In genomic region chr13:90502141-90502540, GRCm38 (mm10) we compare ENCODE assay signal across 15 mouse cellular contexts.
A peak's percentile ranks its signal among the peaks of the same experiment; 100 is the strongest.
DNase-seq lines count a peak whose midpoint lies in the region; ATAC-seq and TF ChIP-seq lines count a peak whose summit lies in the region.
"Had no signal": no experiment of that assay in that cellular context is flagged by ENCODE, and none has a peak within 500 bp of the region (broad histone marks: within the 10 kb centered on the region; RNA-seq: fewer than 3 reads in every experiment).

No protein-coding gene starts in this region.

- H3K27ac ChIP-seq in liver, embryonic 16.5 days (ENCODE audit: low read length) = no peak overlapping the region
- no peak overlapping the region for H3K27ac ChIP-seq in liver, embryonic 12.5 days
- H3K27ac ChIP-seq in limb, embryonic 14.5 days (replicated peaks; ENCODE audit: low read depth, low read length) = peak overlapping the region; percentile 34; the same call in 1 of the 2 replicates
- H3K27ac ChIP-seq: forebrain, embryonic 13.5 days; heart, embryonic 15.5 days; midbrain, embryonic 10.5 days had no signal

- no peak overlapping the region for H3K9ac ChIP-seq in liver, embryonic 16.5 days (ENCODE audit: low read depth, low read length)
- no peak overlapping the region for H3K9ac ChIP-seq in liver, embryonic 12.5 days
- H3K9ac ChIP-seq in limb, embryonic 14.5 days (ENCODE audit: low read depth, low read length, severe bottlenecking) = no peak overlapping the region
- H3K9ac ChIP-seq: forebrain, embryonic 13.5 days; heart, embryonic 15.5 days; limb, embryonic 15.5 days had no signal

- WGBS in liver, embryonic 16.5 days (ENCODE audit: insufficient replicate concordance) = 74% methylated on average over 1 of the region's 1 CpGs
- WGBS in liver, embryonic 12.5 days (ENCODE audit: insufficient replicate concordance) = 69% methylated on average over 1 of the region's 1 CpGs
- WGBS in limb, embryonic 14.5 days = 47% methylated on average over 1 of the region's 1 CpGs

- H3K4me1 ChIP-seq in liver, embryonic 16.5 days (ENCODE audit: control insufficient read depth, low read depth, low read length) = no peaks in the 10 kb centered on the region
- no peaks in the 10 kb centered on the region for H3K4me1 ChIP-seq in liver, embryonic 12.5 days
- H3K4me1 ChIP-seq in limb, embryonic 14.5 days (ENCODE audit: control insufficient read depth, insufficient read depth, low read length) = peaks cover 19% of the 10 kb centered on the region
- H3K4me1 ChIP-seq: forebrain, embryonic 13.5 days; heart, embryonic 15.5 days had no signal

- no peak overlapping the region for H3K4me2 ChIP-seq in liver, embryonic 16.5 days (ENCODE audit: low read depth, low read length)
- H3K4me2 ChIP-seq in liver, embryonic 12.5 days = no peak overlapping the region
- no peak overlapping the region for H3K4me2 ChIP-seq in limb, embryonic 14.5 days (replicated peaks; ENCODE audit: low read depth, low read length, severe bottlenecking)
- H3K4me2 ChIP-seq: forebrain, embryonic 13.5 days; heart, embryonic 15.5 days; limb, embryonic 15.5 days had no signal

- no peaks in the 10 kb centered on the region for H3K36me3 ChIP-seq in liver, embryonic 16.5 days (ENCODE audit: control insufficient read depth, insufficient read depth)
- no peaks in the 10 kb centered on the region for H3K36me3 ChIP-seq in liver, embryonic 12.5 days
- no peaks in the 10 kb centered on the region for H3K36me3 ChIP-seq in limb, embryonic 14.5 days (ENCODE audit: control insufficient read depth, insufficient read depth, low read length)
- H3K36me3 ChIP-seq: heart, embryonic 15.5 days; limb, embryonic 15.5 days; midbrain, embryonic 10.5 days had no signal

- peak; percentile 72 for ATAC-seq in liver, embryonic 16.5 days (ENCODE audit: low read depth)
- ATAC-seq in liver, embryonic 12.5 days = no peak
- no peak for ATAC-seq in limb, embryonic 14.5 days (ENCODE audit: low FRiP score, low read depth)
- ATAC-seq: activated CD4-positive, CD25-positive, alpha-beta regulatory T cell, adult 4 months; forebrain, embryonic 13.5 days had no signal

- no peak overlapping the region for H3K4me3 ChIP-seq in liver, embryonic 16.5 days (ENCODE audit: low read depth, low read length)
- no peak overlapping the region for H3K4me3 ChIP-seq in liver, embryonic 12.5 days
- H3K4me3 ChIP-seq in limb, embryonic 14.5 days (replicated peaks; ENCODE audit: low read length) = no peak overlapping the region
- H3K4me3 ChIP-seq: forebrain, embryonic 13.5 days; heart, embryonic 15.5 days; limb, embryonic 15.5 days; midbrain, embryonic 10.5 days had no signal

- peak; percentile 10 for DNase-seq in adrenal gland, postnatal 10 days
- DNase-seq in adrenal gland, postnatal 4 days (ENCODE audit: low spot score in 2 of 2) = no peak
- DNase-seq in kidney, adult 18-20 months = peak; percentile 4
- peak; percentile 16 for DNase-seq in limb, embryonic 14.5 days (ENCODE audit: low spot score)
- DNase-seq in left cerebral cortex, postnatal 10 days (ENCODE audit: extremely low spot score in 1 of 2, low spot score in 2 of 2) = no peak
- no peak for DNase-seq in heart, postnatal 10 days
- DNase-seq: embryo, embryonic 11 days; gastrocnemius, postnatal 14 days had no signal

- intact Hi-C loops in left cerebral cortex, postnatal 10 days (cut with DNase I) = no loop called here
- intact Hi-C loops in heart, postnatal 10 days (cut with DNase I) = no loop called here

- TF ChIP-seq POLR2A in limb, embryonic 14.5 days (IDR thresholded peaks at IDR 0.05; ENCODE audit: borderline replicate concordance, extremely low read depth, insufficient read depth, insufficient read length) = no peak

- no peaks in the 10 kb centered on the region for H3K27me3 ChIP-seq in liver, embryonic 16.5 days (ENCODE audit: control insufficient read depth, insufficient read depth, low read depth, low read length)
- no peaks in the 10 kb centered on the region for H3K27me3 ChIP-seq in liver, embryonic 12.5 days (replicated peaks)
- H3K27me3 ChIP-seq in limb, embryonic 14.5 days (ENCODE audit: control insufficient read depth, insufficient read depth, low read length) = no peaks in the 10 kb centered on the region
- H3K27me3 ChIP-seq: forebrain, embryonic 13.5 days; heart, embryonic 15.5 days; limb, embryonic 15.5 days had no signal

- no peaks in the 10 kb centered on the region for H3K9me3 ChIP-seq in liver, embryonic 16.5 days (replicated peaks; ENCODE audit: control insufficient read depth, low read length)
- H3K9me3 ChIP-seq in liver, embryonic 12.5 days (replicated peaks) = no peaks in the 10 kb centered on the region
- no peaks in the 10 kb centered on the region for H3K9me3 ChIP-seq in limb, embryonic 14.5 days (ENCODE audit: control insufficient read depth, low read length)
- H3K9me3 ChIP-seq: forebrain, embryonic 13.5 days; heart, embryonic 15.5 days; limb, embryonic 15.5 days; midbrain, embryonic 10.5 days had no signal

Comparison
In these comparisons a context has a peak if more than half of its experiments do, and no peak if none do; other contexts are left out.
1. DNase-seq: peak in adrenal gland, postnatal 10 days (single experiment), kidney, adult 18-20 months (single experiment) and limb, embryonic 14.5 days (single experiment); none in adrenal gland, postnatal 4 days (0 of 2), left cerebral cortex, postnatal 10 days (0 of 2) and heart, postnatal 10 days (0 of 2).